Mouse (Mus musculus): ENCODE measurements at regions not wholly inside any gene's neighbourhood (a gene's known extent, or its start where the extent isn't known, plus 50 kb on each side); places are given as distances from the start of the nearest gene placed in this dataset.

DNA sequence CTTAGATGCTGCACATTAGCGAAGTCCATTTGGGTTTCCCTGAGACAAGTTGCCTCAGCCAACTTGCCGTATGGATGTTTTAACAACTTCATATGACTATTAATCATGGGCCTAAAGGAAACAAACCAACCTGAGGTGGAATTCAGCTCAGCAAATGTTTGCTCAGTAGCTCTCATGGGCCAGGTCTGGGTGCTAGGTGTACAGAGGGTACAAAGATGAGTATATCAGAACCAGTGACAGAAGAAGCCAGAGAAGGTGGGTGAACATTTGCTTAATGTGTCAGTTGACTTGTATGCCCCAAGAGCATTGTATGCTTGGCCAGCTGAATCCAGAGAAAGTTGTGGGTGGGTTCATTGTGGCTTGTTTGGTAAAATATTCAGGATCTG, 53.8 kb upstream of the Bmp2 start:
- no peak for DNase-seq (ENCODE audit: low spot score in 2 of 2)

DNA sequence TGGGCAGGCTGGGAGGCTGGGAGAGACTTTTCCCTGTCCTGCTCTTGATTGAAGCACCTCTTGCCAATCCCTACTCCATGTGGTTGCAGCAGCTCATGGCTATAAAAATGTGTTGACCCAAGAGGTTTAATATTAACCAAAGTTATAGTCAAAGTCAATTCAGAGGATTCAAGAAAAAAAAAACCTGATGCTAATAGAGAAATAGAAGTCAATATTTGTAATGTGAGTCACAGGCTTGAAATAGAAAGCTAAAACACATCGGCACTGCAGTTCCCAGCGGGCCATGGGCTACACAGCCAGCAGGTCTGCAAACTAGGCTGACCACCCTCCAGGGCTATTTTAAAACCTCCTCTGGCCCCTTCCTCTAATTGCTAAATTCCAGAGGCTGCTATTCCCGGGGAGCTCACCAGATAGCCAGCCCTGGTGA, 53.2 kb upstream of the Bmp2 start:
- DNase-seq (ENCODE audit: low spot score in 2 of 2) = no peak

DNA sequence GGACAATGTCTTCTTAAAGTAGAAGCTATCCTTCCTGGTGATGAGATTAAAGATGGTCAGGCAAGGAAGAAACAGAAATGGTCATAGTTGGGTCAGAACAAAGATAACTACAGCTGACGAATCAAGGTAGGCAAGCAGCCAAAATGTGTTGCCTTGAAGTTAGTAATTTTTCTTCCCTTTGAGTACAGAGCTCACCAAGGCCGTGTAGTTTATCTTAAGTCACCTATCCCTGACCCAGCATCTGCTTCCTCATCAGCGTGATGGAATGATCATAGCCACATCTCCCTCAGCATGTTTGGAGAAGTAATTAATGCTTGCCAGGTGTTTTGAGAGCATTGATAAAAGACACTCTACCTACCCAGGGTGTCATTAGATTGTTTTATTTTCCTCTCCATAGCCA, 52.1 kb upstream of the Bmp2 start:
- DNase-seq (ENCODE audit: low spot score in 2 of 2) = no peak
